Mouse (Mus musculus) spleen, embryonic (tissue): Measurements from ENCODE around the gene Pxmp2.

ENCODE experiments used
- CTCF ChIA-PET: fragments of 350-600 bp; sonication (Branson Sonifier 250); formaldehyde crosslinking; loops from one replicate; lab custom pipeline; 2022; lab: Charles Lee

Pxmp2 gene

DNA sequence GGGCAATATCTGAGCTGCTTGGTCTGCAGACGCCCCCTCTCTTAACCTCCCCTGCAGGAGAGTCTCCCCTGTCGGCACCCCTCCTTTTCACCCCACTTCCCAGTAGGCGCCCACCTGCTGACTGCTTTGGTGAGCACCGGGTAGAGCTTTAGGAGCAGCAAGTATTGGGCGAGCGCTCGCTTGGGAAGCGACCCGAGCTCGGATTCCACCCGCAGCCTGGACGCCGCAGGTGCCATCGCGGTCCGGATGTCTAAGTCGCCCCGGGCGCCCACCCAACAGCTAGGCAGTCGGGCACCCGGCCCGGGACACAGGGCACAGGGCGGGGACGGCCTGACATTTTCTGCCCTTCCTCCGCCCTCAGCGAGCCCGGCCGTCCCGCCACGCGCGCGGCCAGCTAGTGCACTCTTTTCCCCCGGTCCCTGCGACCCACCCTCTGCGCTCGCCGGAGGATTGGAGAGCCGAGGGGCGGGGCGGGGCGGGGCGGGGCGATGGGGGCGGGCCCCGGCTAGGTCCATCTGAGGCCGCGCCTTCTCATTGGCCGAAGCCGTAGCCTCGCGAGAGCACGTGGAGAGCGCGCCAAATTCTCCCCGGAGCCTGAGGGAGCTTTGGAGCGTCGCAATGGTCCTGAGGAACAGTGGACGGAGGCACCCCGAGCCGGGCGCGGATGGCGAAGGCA is at the start of gene Pxmp2, which contains the start of gene Pole:
Gene Pxmp2, minus strand, starts transcription at position 417 of the 676 bp plus-strand sequence.
Gene Pole, plus strand, starts transcription at position 537 of the 676 bp plus-strand sequence.
- CTCF ChIA-PET: interaction anchor here (0.7 to 1.0 kb wide), 2 partner anchors 9 to 112 kb away, joined by 4 to 5 read pairs; no protein-coding TSS in a partner anchor

DNA sequence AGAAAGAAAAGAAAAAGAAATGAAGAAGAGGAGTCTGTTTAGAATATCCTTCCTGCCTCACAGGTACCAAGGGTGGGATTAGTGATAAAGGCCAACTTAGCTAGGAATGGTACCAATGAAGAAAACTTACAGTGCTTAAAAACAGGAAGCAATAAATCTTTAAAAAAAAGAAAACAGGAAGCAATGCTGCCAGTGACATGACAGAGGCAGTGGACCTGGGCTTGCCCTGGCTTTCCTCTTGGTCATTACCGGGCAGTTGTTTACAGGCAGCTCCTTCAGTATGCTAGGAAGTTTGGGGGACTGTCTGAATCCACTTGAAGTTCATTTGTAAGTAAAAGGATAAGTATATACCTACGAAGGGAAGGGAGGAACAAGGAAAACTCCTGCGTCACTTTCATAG is 44.5 kb upstream of the Pxmp2 start:
- CTCF ChIA-PET: no interaction called here

DNA sequence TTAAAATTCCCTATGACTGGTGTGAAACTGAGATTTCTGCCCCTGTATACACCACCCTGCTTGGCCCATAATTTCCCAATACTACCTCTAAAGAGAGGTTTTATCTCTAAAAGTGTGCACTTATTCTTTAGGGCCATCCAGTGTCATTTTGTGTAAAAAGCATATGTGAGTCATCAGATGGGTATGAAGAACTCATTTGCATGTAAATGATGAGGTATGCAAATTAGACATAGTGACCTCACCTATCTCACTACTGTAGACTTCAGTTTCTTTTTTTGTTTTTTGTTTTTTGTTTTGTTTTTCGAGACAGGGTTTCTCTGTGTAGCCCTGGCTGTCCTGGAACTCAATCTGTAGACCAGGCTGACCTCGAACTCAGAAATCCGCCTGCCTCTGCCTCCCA is 27.1 kb upstream of the Pxmp2 start:
- CTCF ChIA-PET: no interaction called here

DNA sequence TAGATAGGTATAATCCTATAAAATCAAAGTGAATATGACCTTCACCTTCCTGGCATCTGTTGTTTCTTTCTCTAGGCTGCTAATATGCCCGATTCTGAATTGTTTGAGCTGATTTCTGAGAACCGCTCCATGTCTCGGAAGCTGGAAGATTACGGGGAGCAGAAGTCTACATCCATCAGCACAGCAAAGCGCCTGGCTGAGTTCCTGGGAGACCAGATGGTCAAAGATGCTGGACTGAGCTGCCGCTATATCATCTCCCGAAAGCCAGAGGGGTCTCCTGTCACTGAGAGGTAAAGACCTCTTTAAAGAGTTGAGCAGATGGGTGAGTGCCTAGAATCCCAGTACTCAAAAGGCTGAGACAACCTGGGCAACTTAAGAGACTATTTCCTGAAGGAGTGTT is 22.9 kb upstream of the Pxmp2 start:
- CTCF ChIA-PET: no interaction called here

DNA sequence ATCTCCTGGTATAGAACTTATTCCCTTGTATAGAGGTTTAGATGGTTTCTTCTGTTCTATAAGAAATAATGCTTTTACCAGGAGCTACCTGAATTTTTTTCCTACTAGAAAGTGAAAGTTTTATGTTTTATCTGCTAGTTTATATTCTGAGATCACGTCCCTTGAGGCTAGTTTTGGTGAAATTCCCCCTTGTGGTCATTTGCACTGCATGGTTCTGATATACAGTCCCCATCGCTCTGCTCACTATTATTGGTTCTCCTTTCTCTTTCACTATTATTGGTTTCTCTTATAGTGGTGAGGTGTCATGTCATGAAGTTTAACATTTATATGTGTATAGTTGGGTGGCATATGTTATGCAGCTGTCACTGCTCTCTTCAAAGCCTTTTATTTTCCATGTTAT is 14.6 kb upstream of the Pxmp2 start:
- CTCF ChIA-PET: no interaction called here

DNA sequence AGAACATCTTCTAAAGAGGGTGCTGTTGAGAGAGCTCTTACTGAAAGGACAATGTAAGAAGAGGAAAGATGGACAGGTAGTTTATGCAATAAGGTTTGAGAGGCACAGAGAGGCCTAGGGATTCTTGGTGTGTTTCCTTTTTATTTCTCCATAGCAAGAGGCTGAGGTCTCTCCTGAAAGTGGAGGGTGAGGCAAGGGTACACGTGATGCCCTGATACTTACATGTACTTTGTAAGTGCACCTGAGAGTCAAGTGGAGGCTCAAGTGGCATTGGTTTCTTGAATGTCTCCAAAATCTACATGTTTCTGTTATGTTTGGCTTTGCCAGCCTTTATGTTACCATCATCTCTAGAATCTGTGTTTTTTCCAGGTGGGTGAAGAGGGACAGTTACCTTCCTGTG is 10.7 kb upstream of the Pxmp2 start:
- CTCF ChIA-PET: no interaction called here

DNA sequence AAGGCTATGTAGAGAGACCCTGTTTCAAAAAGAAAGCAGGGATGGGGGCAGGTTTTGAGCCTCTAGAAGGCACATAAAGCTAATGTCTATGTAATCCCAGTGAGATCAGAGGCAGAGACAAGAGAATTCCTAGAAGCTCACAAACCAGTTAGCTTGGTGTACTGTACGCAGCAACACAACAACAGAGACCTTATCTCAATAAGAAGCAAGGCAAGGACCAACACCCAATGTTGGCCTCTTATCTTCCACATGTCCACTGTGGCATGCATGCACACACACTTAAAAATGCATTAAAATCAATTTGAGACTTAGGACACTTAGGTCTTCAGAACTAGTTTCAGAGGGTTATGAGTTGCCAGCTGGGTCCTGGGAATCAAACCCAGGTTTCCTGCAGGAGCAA is 5.7 kb upstream of the Pxmp2 start:
- CTCF ChIA-PET: interaction anchor here (0.6 kb wide), 1 partner anchor 14 kb away, joined by 7 read pairs; no protein-coding TSS in a partner anchor

DNA sequence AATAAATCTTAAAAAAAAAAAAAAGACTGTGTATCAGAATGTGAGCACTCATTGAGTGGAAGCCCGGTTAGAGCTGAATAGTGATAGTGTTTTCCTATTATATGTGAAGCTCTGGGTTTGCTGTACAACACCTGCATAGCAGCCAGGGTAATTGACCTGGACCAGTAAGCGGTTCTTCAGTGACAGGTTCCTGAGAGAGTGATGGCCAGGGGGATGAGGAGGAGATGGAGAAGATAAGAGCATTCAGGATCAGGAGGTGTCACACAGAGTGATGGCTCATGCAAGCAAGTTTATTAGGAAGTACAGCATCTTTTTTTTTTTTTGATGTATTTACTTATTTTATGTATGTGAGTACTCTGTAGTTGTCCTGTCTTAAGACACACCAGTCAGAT is 1.1 kb upstream of the Pxmp2 start:
- CTCF ChIA-PET: no interaction called here

DNA sequence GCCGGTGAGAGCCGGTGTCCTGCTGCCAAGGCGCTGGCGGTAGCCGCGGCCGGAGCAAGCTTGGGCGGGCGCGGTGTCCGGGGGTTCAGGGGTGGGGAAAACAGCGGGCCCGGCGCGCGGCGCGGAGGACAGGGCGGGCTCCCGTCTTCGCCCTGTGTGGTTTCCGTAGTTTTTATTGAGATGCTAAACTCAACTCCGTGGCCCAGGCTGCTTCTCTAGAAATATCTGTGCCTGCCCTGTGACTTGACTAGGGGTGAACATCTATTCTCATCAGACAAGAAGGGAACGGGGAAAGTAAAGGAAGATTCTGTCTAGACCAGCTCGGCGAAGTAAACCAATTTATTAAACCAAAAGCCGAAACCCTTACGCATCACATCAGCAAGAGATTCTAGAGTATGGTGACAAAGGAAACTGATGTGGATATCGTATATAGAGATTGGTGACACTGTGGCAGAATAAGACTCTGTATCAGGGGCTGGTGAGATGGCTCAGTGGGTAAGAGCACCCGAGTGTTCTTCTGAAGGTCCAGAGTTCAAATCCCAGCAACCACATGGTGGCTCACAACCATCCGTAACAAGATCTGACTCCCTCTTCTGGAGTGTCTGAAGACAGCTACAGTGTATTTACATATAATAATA is 579 bp upstream of the Pxmp2 start:
- CTCF ChIA-PET: no interaction called here

DNA sequence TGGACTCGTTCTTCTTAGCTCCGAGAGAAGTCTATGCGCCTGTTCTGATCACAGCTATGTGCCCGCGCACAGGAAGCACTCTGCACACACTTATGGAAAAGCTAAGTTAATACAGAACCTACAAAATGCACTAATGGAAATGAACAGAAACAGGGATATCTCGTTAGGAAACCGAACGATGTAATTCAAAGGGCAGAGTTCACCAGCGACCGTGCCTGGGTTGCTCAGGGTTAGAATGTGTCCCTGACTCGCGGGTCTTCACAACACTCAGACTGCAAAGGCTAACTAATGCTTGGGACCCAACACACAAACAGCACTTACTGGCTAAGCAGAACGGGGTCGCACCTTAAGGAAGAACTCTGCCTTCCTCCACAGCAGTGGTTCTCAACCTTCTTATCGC is 830 bp downstream of the Pxmp2 start:
- CTCF ChIA-PET: interaction anchor here (0.6 to 1.0 kb wide), 2 partner anchors 9 to 591 kb away, joined by 5 to 6 read pairs; no protein-coding TSS in a partner anchor

DNA sequence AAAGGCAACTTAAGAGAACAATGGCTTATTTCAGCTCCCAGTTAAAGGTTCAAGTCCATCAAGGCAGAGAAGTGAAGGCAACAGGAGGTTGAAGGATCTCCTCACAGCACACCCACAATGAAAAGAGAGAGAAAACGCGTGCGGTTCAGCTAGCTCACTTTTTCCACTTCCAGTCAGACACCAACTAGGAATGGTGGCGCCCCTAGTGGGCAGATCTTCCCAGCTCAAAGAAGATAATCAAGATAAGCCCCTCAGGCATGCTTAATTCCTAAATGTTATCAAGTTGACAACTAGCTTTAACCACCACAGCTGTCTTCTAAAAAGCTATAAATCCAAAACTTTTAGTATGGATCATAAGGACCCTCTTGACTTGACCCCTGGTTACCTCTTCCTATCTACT is 1.4 kb downstream of the Pxmp2 start:
- CTCF ChIA-PET: interaction anchor here (0.6 kb wide), 1 partner anchor 591 kb away, joined by 6 read pairs; no protein-coding TSS in a partner anchor

DNA sequence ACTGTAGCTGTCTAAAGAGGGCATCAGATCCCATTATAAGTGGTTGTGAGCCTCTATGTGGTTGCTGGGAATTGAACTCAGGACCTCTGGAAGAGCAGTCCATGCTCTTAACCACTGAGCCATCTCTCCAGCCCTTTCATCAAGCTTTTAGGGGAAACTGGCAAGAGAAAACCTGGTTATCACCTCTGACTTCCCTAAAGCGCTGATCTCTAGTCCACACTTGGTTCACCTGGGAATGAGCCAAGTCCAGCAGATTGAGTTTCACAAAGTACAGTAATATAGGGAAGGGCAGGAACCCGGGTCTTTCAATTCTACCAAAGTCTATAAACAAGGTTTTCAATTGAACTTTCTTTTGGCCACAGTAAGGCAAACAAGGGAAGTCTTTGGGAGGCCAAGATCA is 4.0 kb downstream of the Pxmp2 start:
- CTCF ChIA-PET: no interaction called here

DNA sequence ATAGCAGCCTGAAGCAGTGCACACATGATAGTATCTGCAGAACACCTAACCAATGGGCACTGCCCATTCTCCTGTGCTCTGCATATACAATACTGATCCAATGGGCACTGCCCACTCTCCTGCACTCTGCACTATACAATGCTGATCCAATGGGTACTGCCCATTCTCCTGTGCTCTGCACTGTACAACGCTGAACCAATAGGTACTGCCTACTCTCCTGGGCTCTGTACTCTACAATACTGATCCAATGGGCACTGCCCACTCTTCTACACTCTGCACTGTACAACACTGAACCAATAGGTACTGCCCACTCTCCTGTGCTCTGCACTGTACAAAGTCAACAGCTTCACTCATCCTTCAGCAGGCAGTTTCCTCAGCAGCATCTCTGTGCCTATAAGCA is 9.1 kb downstream of the Pxmp2 start:
- CTCF ChIA-PET: no interaction called here

DNA sequence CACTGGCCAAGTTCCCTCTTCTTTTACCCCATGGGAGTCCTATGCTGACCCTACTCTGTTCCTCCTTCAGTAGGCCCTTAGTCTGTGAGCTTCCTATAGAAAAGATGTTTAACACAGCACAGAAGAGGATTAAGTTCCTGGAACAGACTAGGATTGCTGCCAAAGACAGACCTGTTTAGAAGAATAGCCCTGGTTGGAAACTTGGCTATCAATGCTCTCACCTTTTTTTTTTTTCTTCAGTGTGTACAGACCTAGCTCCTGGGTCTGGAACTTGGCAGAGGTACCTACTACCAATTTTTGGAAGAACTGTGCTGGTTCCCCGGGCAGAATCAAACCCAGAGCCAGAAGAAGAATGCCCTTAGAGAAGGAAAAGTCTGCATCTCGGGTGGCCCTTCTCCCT is 9.6 kb downstream of the Pxmp2 start:
- CTCF ChIA-PET: no interaction called here

DNA sequence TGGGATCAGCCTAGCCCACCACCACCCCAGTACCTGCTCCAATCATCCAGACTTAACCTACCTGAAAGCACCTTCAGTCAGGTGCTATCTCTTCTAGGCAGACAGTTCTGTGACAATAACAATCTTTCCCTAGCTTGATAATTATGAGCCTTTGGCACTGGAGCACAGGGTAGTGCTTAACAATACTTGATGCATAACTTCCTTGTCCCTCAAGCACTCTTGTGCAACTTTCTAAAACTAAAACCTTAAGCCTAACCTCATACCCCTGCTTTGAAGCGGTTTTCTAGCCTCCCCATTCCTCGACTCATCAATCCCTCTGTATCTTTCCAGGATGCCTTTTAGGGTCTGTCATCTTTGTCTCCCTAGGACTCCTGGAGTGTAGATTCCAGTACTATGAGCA is 11.1 kb downstream of the Pxmp2 start:
- CTCF ChIA-PET: no interaction called here

DNA sequence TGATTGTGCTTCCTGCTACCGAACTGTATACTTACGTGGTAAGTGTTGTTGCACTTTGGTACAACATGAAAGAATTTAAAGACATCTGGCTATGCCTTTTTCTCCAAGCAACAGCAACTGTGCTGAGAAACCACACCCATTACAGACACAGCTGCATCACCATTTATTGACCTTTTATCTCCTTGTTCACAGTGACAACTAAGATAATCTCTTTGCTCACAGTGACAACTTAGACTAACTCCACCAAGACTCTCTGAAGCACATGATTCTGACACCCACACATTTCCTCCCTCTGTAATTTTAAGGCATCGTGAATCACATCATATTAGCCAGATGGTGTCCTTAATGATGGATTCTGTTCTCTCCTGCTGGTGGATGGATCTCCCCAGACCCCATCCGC is 11.8 kb downstream of the Pxmp2 start:
- CTCF ChIA-PET: no interaction called here

DNA sequence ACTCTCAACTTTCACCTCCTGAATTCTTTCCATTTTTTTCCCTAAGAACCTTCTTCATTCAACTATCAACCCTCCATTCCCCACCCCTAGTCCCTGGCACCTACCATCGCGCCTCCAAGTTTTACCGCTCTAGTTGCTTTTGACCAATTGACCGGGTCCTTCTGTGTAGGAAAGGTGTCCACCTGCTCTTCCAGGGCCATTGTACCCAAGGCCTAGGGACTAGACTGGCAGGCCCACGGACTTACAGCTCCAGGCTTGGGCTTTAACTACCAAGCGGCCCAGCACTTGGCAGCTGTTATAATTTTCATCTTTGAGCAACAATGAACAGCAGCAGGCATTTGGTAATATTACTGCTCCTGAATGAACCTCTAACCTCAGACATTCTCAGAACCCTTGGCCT is 15.7 kb downstream of the Pxmp2 start:
- CTCF ChIA-PET: interaction anchor here (0.7 kb wide), 1 partner anchor 66 kb away, joined by 3 read pairs; no protein-coding TSS in a partner anchor

DNA sequence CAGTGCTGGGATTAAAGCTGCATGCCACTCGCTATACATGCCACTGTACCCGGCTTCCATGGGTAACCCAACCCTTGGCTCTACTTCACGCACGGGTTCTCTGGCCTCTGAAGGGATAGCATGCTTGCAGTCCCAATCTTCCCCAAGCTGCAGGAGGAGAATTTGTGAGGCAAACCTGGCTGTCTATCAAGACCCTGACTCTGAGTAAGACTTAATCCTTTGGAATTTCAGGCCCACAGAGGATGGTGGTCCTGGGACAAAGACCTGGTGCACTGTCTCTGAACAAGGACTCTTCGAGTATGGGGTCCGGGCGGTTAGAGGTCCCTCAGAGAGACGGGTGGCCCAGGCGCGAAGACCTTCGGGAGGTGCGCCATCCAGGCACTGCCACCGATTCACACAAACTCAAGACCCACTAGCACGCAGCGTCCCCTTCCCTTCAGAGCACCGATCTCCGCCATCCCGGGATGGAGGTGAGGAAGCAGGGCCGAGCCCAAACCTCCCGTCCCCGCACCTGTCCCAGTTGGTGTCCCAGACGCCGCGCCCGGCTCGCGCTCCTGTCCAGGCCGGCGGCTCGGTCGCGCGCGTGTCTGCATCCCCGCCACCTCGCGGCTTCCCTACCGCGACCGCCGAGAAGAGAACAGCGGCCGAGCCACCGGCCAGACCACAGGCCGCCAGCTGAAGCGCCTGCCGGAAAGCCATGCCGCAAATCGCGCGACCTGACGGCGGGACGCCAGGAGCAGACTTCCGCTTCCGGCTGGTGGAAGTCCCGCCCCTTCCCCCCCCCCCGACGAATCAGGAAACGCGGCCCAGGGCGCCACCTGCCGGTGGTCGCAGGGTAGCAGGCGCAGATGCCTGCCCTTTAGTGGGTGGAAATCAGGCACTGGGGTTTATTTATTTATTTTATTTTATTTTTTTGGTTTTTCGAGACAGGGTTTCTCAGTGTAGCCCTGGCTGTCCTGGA is 16.6 kb downstream of the Pxmp2 start, which contains the start of gene Pgam5:
Gene Pgam5, minus strand, starts transcription at position 773 of the 961 bp plus-strand sequence.
- CTCF ChIA-PET: interaction anchor here (0.7 kb wide), 1 partner anchor 66 kb away, joined by 4 read pairs; no protein-coding TSS in a partner anchor

DNA sequence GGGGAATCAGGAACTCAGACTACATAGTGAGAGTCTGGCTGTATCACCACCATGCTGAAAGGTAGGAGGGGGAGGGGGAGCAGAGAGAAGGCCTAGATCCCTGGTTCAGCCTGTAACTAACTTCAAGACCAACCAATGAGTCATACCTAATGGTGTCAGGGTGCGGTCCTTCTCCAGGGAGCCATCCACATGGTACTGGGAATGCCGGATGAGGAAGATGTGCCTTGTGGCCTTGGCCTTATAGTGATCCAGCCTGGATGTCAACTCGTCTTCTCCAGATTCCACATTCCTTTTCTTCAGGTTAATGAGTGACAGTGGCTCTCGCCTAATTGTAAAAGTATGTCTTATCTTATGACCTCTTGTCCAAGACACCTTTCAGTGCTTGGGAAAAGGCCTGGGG is 19.0 kb downstream of the Pxmp2 start:
- CTCF ChIA-PET: no interaction called here

DNA sequence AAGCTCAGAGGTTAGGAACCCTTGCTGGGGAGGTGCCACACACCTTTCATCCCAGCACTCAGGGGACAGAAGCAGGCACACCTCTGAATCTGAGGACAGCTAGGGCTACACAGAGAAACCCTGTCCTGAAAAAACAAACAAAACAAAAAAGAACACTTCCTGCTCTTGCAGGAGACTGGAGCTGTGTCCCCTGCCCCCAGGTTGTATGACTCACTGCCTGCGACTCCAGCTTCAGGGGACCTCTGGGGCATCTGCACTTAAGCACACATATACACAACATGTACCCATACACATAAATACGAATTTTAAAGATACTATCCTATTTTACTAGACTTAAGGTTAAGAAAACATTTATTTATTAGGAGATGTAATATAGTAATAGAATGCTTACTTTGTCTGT is 41.9 kb downstream of the Pxmp2 start:
- CTCF ChIA-PET: no interaction called here

DNA sequence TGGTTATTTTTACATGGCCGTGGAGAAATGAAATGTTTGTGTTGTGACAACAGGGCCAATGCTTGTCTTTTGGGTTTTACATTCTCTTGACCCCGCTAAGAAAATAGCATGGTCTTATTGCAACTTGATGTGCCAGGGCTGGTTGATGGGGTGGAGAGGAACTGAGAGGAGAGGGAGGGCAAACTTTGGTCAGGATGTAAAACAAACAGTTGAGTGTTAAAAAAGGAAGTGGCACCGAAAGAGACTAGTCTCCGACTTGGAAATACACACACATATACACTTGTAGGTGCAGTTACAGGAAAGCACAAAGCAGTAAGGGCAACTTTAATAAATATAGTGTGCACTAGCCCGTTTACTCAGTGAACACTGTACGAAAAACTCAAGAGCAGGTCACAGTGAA is 53.6 kb downstream of the Pxmp2 start:
- CTCF ChIA-PET: interaction anchor here (0.6 kb wide), 1 partner anchor 25 kb away, joined by 3 read pairs; no protein-coding TSS in a partner anchor

DNA sequence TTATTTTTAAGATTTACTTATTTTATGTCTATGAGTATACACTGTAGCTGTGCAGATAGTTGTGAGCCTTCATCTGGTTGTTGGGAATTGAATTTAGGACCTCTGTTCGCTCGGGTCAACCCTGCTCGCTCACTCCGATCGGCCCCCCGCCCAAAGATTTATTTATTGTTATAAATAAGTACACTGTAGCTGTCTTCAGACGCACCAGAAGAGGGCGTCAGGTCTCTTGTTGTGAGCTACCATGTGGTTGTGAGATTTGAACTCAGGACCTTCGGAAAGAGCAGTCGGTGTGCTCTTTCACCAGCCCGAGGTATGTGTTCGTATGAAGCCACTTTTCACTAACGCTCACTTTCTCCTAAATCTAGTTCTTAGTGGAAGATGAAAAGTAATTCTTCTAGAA is 54.3 kb downstream of the Pxmp2 start:
- CTCF ChIA-PET: interaction anchor here (0.6 kb wide), 1 partner anchor 62 kb away, joined by 9 read pairs; no protein-coding TSS in a partner anchor
